Mouse (Mus musculus): Measurements from ENCODE around the gene Foxd3.
"Not testable (repeated sequence)": the region's sequence is repeated elsewhere in the genome, so short reads cannot be mapped to it uniquely, and the experiment has no call there.

The Foxd3 gene

GRCm38 (mm10) chr4:99655937-99656604, at the start of gene Foxd3:
Gene Foxd3 (plus strand): TSS chr4:99656299.
- no peak for DNase-seq (ENCODE audit: low spot score in 2 of 2)

GRCm38 (mm10) chr4:99612156-99612555, 43.9 kb upstream of the Foxd3 start:
- no peak for DNase-seq (ENCODE audit: low spot score in 2 of 2)

GRCm38 (mm10) chr4:99612609-99613350, 43.3 kb upstream of the Foxd3 start:
- no peak for DNase-seq (ENCODE audit: low spot score in 2 of 2)

- no peak for DNase-seq (ENCODE audit: low spot score in 2 of 2)
These were observed 29.9 kb upstream of the Foxd3 start for GRCm38 (mm10) chr4:99626047-99626844.

- DNase-seq (ENCODE audit: low spot score in 2 of 2): no peak
These were observed 29.0 kb upstream of the Foxd3 start for GRCm38 (mm10) chr4:99627057-99627456.

GRCm38 (mm10) chr4:99636038-99636437, 20.1 kb upstream of the Foxd3 start:
- DNase-seq (ENCODE audit: low spot score in 2 of 2): no peak

- DNase-seq (ENCODE audit: low spot score in 2 of 2): no peak
These were observed 19.4 kb upstream of the Foxd3 start for GRCm38 (mm10) chr4:99636711-99637110.

GRCm38 (mm10) chr4:99640619-99641018, 15.5 kb upstream of the Foxd3 start:
- not testable (repeated sequence) for DNase-seq (ENCODE audit: low spot score in 2 of 2)

GRCm38 (mm10) chr4:99641920-99642319, 14.2 kb upstream of the Foxd3 start:
- no peak for DNase-seq (ENCODE audit: low spot score in 2 of 2)

GRCm38 (mm10) chr4:99645560-99645959, 10.5 kb upstream of the Foxd3 start:
- no peak for DNase-seq (ENCODE audit: low spot score in 2 of 2)

GRCm38 (mm10) chr4:99650088-99650944, 5.8 kb upstream of the Foxd3 start:
- DNase-seq (ENCODE audit: low spot score in 2 of 2): no peak

GRCm38 (mm10) chr4:99650945-99651690, 5.0 kb upstream of the Foxd3 start:
- no peak for DNase-seq (ENCODE audit: low spot score in 2 of 2)

GRCm38 (mm10) chr4:99651823-99652450, 4.2 kb upstream of the Foxd3 start:
- no peak for DNase-seq (ENCODE audit: low spot score in 2 of 2)

- no peak for DNase-seq (ENCODE audit: low spot score in 2 of 2)
These were observed 3.4 kb upstream of the Foxd3 start for GRCm38 (mm10) chr4:99652576-99653210.

- no peak for DNase-seq (ENCODE audit: low spot score in 2 of 2)
These were observed 2.9 kb upstream of the Foxd3 start for GRCm38 (mm10) chr4:99653216-99653607.

- no peak for DNase-seq (ENCODE audit: low spot score in 2 of 2)
These were observed 2.4 kb upstream of the Foxd3 start for GRCm38 (mm10) chr4:99653608-99654221.

- no peak for DNase-seq (ENCODE audit: low spot score in 2 of 2)
These were observed 1.3 kb upstream of the Foxd3 start for GRCm38 (mm10) chr4:99654621-99655296.

- DNase-seq (ENCODE audit: low spot score in 2 of 2): no peak
These were observed 718 bp downstream of the Foxd3 start for GRCm38 (mm10) chr4:99656605-99657429.

All from spleen, postnatal 36 days (tissue).